Mouse (Mus musculus): ENCODE results near the gene Tox4. TPM values are rescaled to one million over a fixed set of nuclear protein-coding genes. Genes with fewer than 3 reads are reported as not detected.

Tox4 gene
- polyA plus RNA-seq, 1 experiment from 2014 or later, result 16.4 TPM

- no peak overlapping the region for H3K9ac ChIP-seq
- H3K27ac ChIP-seq (replicated peaks), result no peak overlapping the region
- H3K27me3 ChIP-seq, result peaks cover 12% of the 10 kb centered on the region
- no peak overlapping the region for H3K4me3 ChIP-seq (replicated peaks)
- no peaks in the 10 kb centered on the region for H3K36me3 ChIP-seq (replicated peaks)
- 28% methylated on average over 21 of the region's 21 CpGs for WGBS (ENCODE audit: insufficient replicate concordance)
- no peak for ATAC-seq (ENCODE audit: insufficient read depth)
- no peak overlapping the region for H3K4me2 ChIP-seq
- H3K4me1 ChIP-seq (replicated peaks), result peaks cover 4% of the 10 kb centered on the region; the same call in 1 of the 2 replicates
- H3K9me3 ChIP-seq (replicated peaks), result no peaks in the 10 kb centered on the region
Measured at GRCm38 (mm10) chr14:52338751-52339511, 60.0 kb downstream of the Tox4 start.

- no peak overlapping the region for H3K4me2 ChIP-seq
- no peak overlapping the region for H3K27ac ChIP-seq (replicated peaks)
- H3K9ac ChIP-seq, result no peak overlapping the region
- no peak overlapping the region for H3K4me3 ChIP-seq (replicated peaks)
- 59% methylated on average over 6 of the region's 6 CpGs for WGBS (ENCODE audit: insufficient replicate concordance)
- no peaks in the 10 kb centered on the region for H3K9me3 ChIP-seq (replicated peaks)
- H3K27me3 ChIP-seq, result peaks cover 12% of the 10 kb centered on the region
- ATAC-seq (ENCODE audit: insufficient read depth), result no peak
- H3K4me1 ChIP-seq (replicated peaks), result peaks cover 4% of the 10 kb centered on the region; the same call in 1 of the 2 replicates
- H3K36me3 ChIP-seq (replicated peaks), result no peaks in the 10 kb centered on the region
Measured at GRCm38 (mm10) chr14:52339512-52339852, 60.5 kb downstream of the Tox4 start.

Other genes starting within 250 kb of the Tox4 start
- gene Olfr221, start 236.7 kb upstream of the Tox4 start, polyA plus RNA-seq (2015; fragmentation: Nextera tagmentation; extraction: Ambion mirVana), result not detected in 2 replicates
- 215 and 238 TPM in 2 replicates for gene Hnrnpc, start 175.1 kb upstream of the Tox4 start, polyA plus RNA-seq (2015; fragmentation: Nextera tagmentation; extraction: Ambion mirVana)
- gene Rpgrip1, start 168.4 kb upstream of the Tox4 start, polyA plus RNA-seq (2015; fragmentation: Nextera tagmentation; extraction: Ambion mirVana), result 37.6 and 39.5 TPM in 2 replicates
- 28.8 and 30.5 TPM in 2 replicates for gene Supt16, start 81.7 kb upstream of the Tox4 start, polyA plus RNA-seq (2015; fragmentation: Nextera tagmentation; extraction: Ambion mirVana)
- gene Chd8, start 21.4 kb upstream of the Tox4 start, polyA plus RNA-seq (2015; fragmentation: Nextera tagmentation; extraction: Ambion mirVana), result 8.3 and 10.2 TPM in 2 replicates
- gene Rab2b, start 399 bp downstream of the Tox4 start, polyA plus RNA-seq (2015; fragmentation: Nextera tagmentation; extraction: Ambion mirVana), result 2.6 and 3.1 TPM in 2 replicates
- 15.9 and 18.2 TPM in 2 replicates for gene Mettl3, start 26.0 kb downstream of the Tox4 start, polyA plus RNA-seq (2015; fragmentation: Nextera tagmentation; extraction: Ambion mirVana)
- 0.71 and 0.86 TPM in 2 replicates for gene Sall2, start 49.6 kb downstream of the Tox4 start, polyA plus RNA-seq (2015; fragmentation: Nextera tagmentation; extraction: Ambion mirVana)
- not detected in 2 replicates for gene Olfr1513, start 77.3 kb downstream of the Tox4 start, polyA plus RNA-seq (2015; fragmentation: Nextera tagmentation; extraction: Ambion mirVana)
- not detected in 2 replicates for gene Olfr1512, start 100.0 kb downstream of the Tox4 start, polyA plus RNA-seq (2015; fragmentation: Nextera tagmentation; extraction: Ambion mirVana)
- gene Olfr1511, start 118.2 kb downstream of the Tox4 start, polyA plus RNA-seq (2015; fragmentation: Nextera tagmentation; extraction: Ambion mirVana), result not detected in 2 replicates
- not detected in 2 replicates for gene Olfr1510, start 135.2 kb downstream of the Tox4 start, polyA plus RNA-seq (2015; fragmentation: Nextera tagmentation; extraction: Ambion mirVana)
- not detected in 2 replicates for gene Olfr1509, start 163.8 kb downstream of the Tox4 start, polyA plus RNA-seq (2015; fragmentation: Nextera tagmentation; extraction: Ambion mirVana)
- gene Olfr1508, start 188.3 kb downstream of the Tox4 start, polyA plus RNA-seq (2015; fragmentation: Nextera tagmentation; extraction: Ambion mirVana), result not detected in 2 replicates
- gene Olfr1507, start 216.6 kb downstream of the Tox4 start, polyA plus RNA-seq (2015; fragmentation: Nextera tagmentation; extraction: Ambion mirVana), result not detected in 2 replicates

All from liver, embryonic 15.5 days (tissue).